ENCODE assay signal across 23 mouse cellular contexts in the genomic region with DNA sequence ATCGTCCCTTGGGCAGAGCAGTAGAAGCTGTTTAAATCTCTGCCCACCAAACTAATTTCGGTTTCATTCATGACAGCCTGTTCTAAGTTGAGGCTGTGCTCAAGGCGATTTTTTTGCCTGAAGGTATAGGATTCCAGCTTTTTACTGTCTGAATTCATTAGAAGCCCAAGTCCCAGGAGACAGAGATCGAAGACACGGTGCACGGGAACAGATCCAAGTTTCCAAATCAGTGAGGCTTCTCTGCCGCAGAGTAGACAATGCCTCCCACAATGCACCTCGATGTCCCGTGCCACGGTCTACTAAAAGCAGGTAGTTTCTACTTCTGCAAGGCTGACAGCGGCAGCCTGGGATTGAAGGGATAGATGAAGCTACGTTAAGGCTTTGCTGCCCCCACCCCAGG.
DNase-seq lines count a peak whose midpoint lies in the region; ATAC-seq lines count a peak whose summit lies in the region.
"Had no signal": no experiment of that assay in that cellular context is flagged by ENCODE, and none has a peak within 500 bp of the region (broad histone marks: within the 10 kb centered on the region; RNA-seq: fewer than 3 reads in every experiment).

No protein-coding gene starts in this region.

- ATAC-seq in embryonic facial prominence, embryonic 13.5 days (ENCODE audit: insufficient number of reproducible peaks, insufficient read depth, low FRiP score, low TSS enrichment, low read depth) = no peak
- no peak for ATAC-seq in midbrain, embryonic 14.5 days (ENCODE audit: low FRiP score, low TSS enrichment)
- ATAC-seq in midbrain, embryonic 11.5 days (ENCODE audit: low FRiP score) = no peak
- ATAC-seq in hindbrain, embryonic 15.5 days (ENCODE audit: low FRiP score, low read depth) = no peak
- ATAC-seq in neural tube, embryonic 15.5 days (ENCODE audit: low FRiP score) = no peak
- ATAC-seq in erythroid progenitor cell, adult 5-6 weeks (replicated peaks; ENCODE audit: low FRiP score, poor library complexity, severe bottlenecking) = no peak

- peaks cover 6% of the 10 kb centered on the region; the same call in 1 of the 2 replicates for H3K4me1 ChIP-seq in embryonic facial prominence, embryonic 13.5 days
- H3K4me1 ChIP-seq in embryonic facial prominence, embryonic 10.5 days = 0 out of 2 replicates have a peak, but pooled peaks cover 3% of the 10 kb centered on the region
- H3K4me1 ChIP-seq in midbrain, embryonic 14.5 days (ENCODE audit: control insufficient read depth, insufficient read depth, low read length) = 0 out of 2 replicates have a peak, but pooled peaks cover 6% of the 10 kb centered on the region
- H3K4me1 ChIP-seq in midbrain, embryonic 11.5 days (ENCODE audit: control insufficient read depth, insufficient read depth, low read length) = no peaks in the 10 kb centered on the region
- H3K4me1 ChIP-seq in hindbrain, embryonic 15.5 days (replicated peaks) = peaks cover 8% of the 10 kb centered on the region
- peaks cover 18% of the 10 kb centered on the region for H3K4me1 ChIP-seq in neural tube, embryonic 15.5 days
- H3K4me1 ChIP-seq: liver, embryonic 13.5 days; stomach, embryonic 15.5 days had no signal

- H3K9ac ChIP-seq in embryonic facial prominence, embryonic 13.5 days = no peak overlapping the region
- no peak overlapping the region for H3K9ac ChIP-seq in midbrain, embryonic 14.5 days (replicated peaks; ENCODE audit: low read length)
- H3K9ac ChIP-seq in midbrain, embryonic 11.5 days (ENCODE audit: low read length) = no peak overlapping the region
- no peak overlapping the region for H3K9ac ChIP-seq in hindbrain, embryonic 15.5 days
- no peak overlapping the region for H3K9ac ChIP-seq in neural tube, embryonic 15.5 days (replicated peaks)
- H3K9ac ChIP-seq: forebrain, embryonic 12.5 days; liver, embryonic 13.5 days; lung, embryonic 14.5 days; stomach, embryonic 15.5 days had no signal

- H3K27me3 ChIP-seq in embryonic facial prominence, embryonic 13.5 days = peaks cover 4% of the 10 kb centered on the region; the same call in 1 of the 2 replicates
- no peaks in the 10 kb centered on the region for H3K27me3 ChIP-seq in embryonic facial prominence, embryonic 10.5 days (replicated peaks; ENCODE audit: low read depth, poor library complexity, severe bottlenecking)
- no peaks in the 10 kb centered on the region for H3K27me3 ChIP-seq in midbrain, embryonic 14.5 days (ENCODE audit: control insufficient read depth, insufficient read depth, low read length)
- no peaks in the 10 kb centered on the region for H3K27me3 ChIP-seq in midbrain, embryonic 11.5 days (ENCODE audit: control insufficient read depth, insufficient read depth, low read length)
- no peaks in the 10 kb centered on the region for H3K27me3 ChIP-seq in hindbrain, embryonic 15.5 days
- no peaks in the 10 kb centered on the region for H3K27me3 ChIP-seq in neural tube, embryonic 15.5 days (replicated peaks)
- H3K27me3 ChIP-seq: forebrain, embryonic 12.5 days; liver, embryonic 13.5 days; stomach, embryonic 15.5 days had no signal

- H3K9me3 ChIP-seq in embryonic facial prominence, embryonic 13.5 days = no peaks in the 10 kb centered on the region
- no peaks in the 10 kb centered on the region for H3K9me3 ChIP-seq in embryonic facial prominence, embryonic 10.5 days
- no peaks in the 10 kb centered on the region for H3K9me3 ChIP-seq in midbrain, embryonic 14.5 days (ENCODE audit: control insufficient read depth, low read length)
- no peaks in the 10 kb centered on the region for H3K9me3 ChIP-seq in midbrain, embryonic 11.5 days (ENCODE audit: control insufficient read depth, low read length)
- H3K9me3 ChIP-seq in hindbrain, embryonic 15.5 days = no peaks in the 10 kb centered on the region
- H3K9me3 ChIP-seq in neural tube, embryonic 15.5 days (replicated peaks) = no peaks in the 10 kb centered on the region
- H3K9me3 ChIP-seq: forebrain, embryonic 12.5 days; stomach, embryonic 15.5 days had no signal

- no peak overlapping the region for H3K4me3 ChIP-seq in embryonic facial prominence, embryonic 13.5 days
- no peak overlapping the region for H3K4me3 ChIP-seq in embryonic facial prominence, embryonic 10.5 days
- H3K4me3 ChIP-seq in midbrain, embryonic 14.5 days (replicated peaks; ENCODE audit: low read depth, low read length) = no peak overlapping the region
- no peak overlapping the region for H3K4me3 ChIP-seq in midbrain, embryonic 11.5 days (ENCODE audit: low read depth, low read length)
- H3K4me3 ChIP-seq in hindbrain, embryonic 15.5 days = no peak overlapping the region
- no peak overlapping the region for H3K4me3 ChIP-seq in neural tube, embryonic 15.5 days (replicated peaks)
- H3K4me3 ChIP-seq: forebrain, embryonic 12.5 days; left cerebral cortex, adult 2 months; liver, embryonic 13.5 days; stomach, embryonic 15.5 days had no signal

- no peak overlapping the region for H3K27ac ChIP-seq in embryonic facial prominence, embryonic 13.5 days
- H3K27ac ChIP-seq in embryonic facial prominence, embryonic 10.5 days (replicated peaks) = no peak overlapping the region
- 0 out of 2 replicates have a peak overlapping the region, but pooled peaks have one; percentile 20 for H3K27ac ChIP-seq in midbrain, embryonic 14.5 days (replicated peaks; ENCODE audit: low read depth, low read length)
- H3K27ac ChIP-seq in midbrain, embryonic 11.5 days (ENCODE audit: low read depth, low read length) = no peak overlapping the region
- H3K27ac ChIP-seq in hindbrain, embryonic 15.5 days (replicated peaks) = no peak overlapping the region
- no peak overlapping the region for H3K27ac ChIP-seq in neural tube, embryonic 15.5 days (replicated peaks)
- H3K27ac ChIP-seq: forebrain, embryonic 12.5 days; kidney, postnatal 0 days; left cerebral cortex, adult 2 months; liver, embryonic 13.5 days; stomach, embryonic 15.5 days had no signal

- DNase-seq in embryonic facial prominence, embryonic 10.5 days (ENCODE audit: low spot score) = no peak
- peak; percentile 78 for DNase-seq in midbrain, embryonic 14.5 days
- DNase-seq in midbrain, embryonic 11.5 days (ENCODE audit: low spot score, missing footprints) = no peak
- DNase-seq in gastrocnemius, adult 18-20 months (ENCODE audit: low spot score) = no peak
- DNase-seq: adrenal gland, postnatal 25 days; cerebellum, adult 11-12 months; embryo, embryonic 11 days; gastrocnemius, postnatal 14 days; kidney, adult 2 months; layer of hippocampus, adult 9-11 months; liver, embryonic 13.5 days; lung, embryonic 14.5 days; retina, postnatal 1 day; right cerebral cortex, postnatal 25 days; thymus, postnatal 25 days had no signal

- H3K4me2 ChIP-seq in embryonic facial prominence, embryonic 13.5 days = peak overlapping the region; percentile 7; the same call in 1 of the 2 replicates
- H3K4me2 ChIP-seq in midbrain, embryonic 14.5 days (ENCODE audit: low read length) = peak overlapping the region; percentile 8; the same call in 1 of the 2 replicates
- H3K4me2 ChIP-seq in midbrain, embryonic 11.5 days = no peak overlapping the region
- H3K4me2 ChIP-seq in hindbrain, embryonic 15.5 days = peak overlapping the region; percentile 23
- H3K4me2 ChIP-seq in neural tube, embryonic 15.5 days = peak overlapping the region; percentile 31
- H3K4me2 ChIP-seq: forebrain, embryonic 12.5 days; liver, embryonic 13.5 days; lung, embryonic 14.5 days; stomach, embryonic 15.5 days had no signal

- H3K36me3 ChIP-seq in embryonic facial prominence, embryonic 13.5 days = no peaks in the 10 kb centered on the region
- no peaks in the 10 kb centered on the region for H3K36me3 ChIP-seq in embryonic facial prominence, embryonic 10.5 days (replicated peaks)
- H3K36me3 ChIP-seq in midbrain, embryonic 14.5 days (ENCODE audit: control insufficient read depth, insufficient read depth, low read length) = no peaks in the 10 kb centered on the region
- H3K36me3 ChIP-seq in midbrain, embryonic 11.5 days (ENCODE audit: control insufficient read depth, insufficient read depth, low read length) = no peaks in the 10 kb centered on the region
- H3K36me3 ChIP-seq in hindbrain, embryonic 15.5 days = no peaks in the 10 kb centered on the region
- H3K36me3 ChIP-seq in neural tube, embryonic 15.5 days = no peaks in the 10 kb centered on the region
- H3K36me3 ChIP-seq: forebrain, embryonic 12.5 days; liver, embryonic 13.5 days; stomach, embryonic 15.5 days had no signal

- WGBS in embryonic facial prominence, embryonic 13.5 days = 47% methylated on average over 12 of the region's 12 CpGs
- 83% methylated on average over 12 of the region's 12 CpGs for WGBS in embryonic facial prominence, embryonic 10.5 days
- 36% methylated on average over 12 of the region's 12 CpGs for WGBS in midbrain, embryonic 14.5 days
- 86% methylated on average over 12 of the region's 12 CpGs for WGBS in midbrain, embryonic 11.5 days
- WGBS in hindbrain, embryonic 15.5 days = 39% methylated on average over 12 of the region's 12 CpGs
- 40% methylated on average over 12 of the region's 12 CpGs for WGBS in neural tube, embryonic 15.5 days
